Mouse (Mus musculus) ES-E14 (cell line): ENCODE measurements around the gene Gm10801. TPM values are rescaled to one million over a fixed set of nuclear protein-coding genes. Genes with fewer than 3 reads are reported as not detected.
"Not testable (repeated sequence)": the region's sequence is repeated elsewhere in the genome, so short reads cannot be mapped to it uniquely, and the experiment has no call there.

Experiments used
- DNase-seq: peaks from one replicate; pipeline ENCODE4 v3.0.0-alpha.2; 2013; ENCODE audit warnings: low read depth, low spot score
- H3K27ac ChIP-seq: 2 replicates; pipeline ENCODE4 v1.5.1; 2012; ENCODE audit warnings: low read depth, mild to moderate bottlenecking, low read length, moderate library complexity, mixed read lengths; ENCODE audit not compliant: poor library complexity, insufficient read depth, severe bottlenecking
- H3K36me3 ChIP-seq: 2 replicates; pipeline ENCODE4 v1.6.1; 2012; ENCODE audit warnings: mild to moderate bottlenecking, low read length, moderate library complexity, mixed read lengths; ENCODE audit not compliant: control insufficient read depth, poor library complexity, insufficient read depth, severe bottlenecking
- H3K4me1 ChIP-seq, 2 experiments: fragments of 150-350 bp in 1 of 2; sonication (generic) in 1 of 2; 2 replicates each; pipeline ENCODE4 v1.6.1; 2012; ENCODE audit warnings: low read length in 2 of 2, mild to moderate bottlenecking in 1 of 2, mixed read lengths in 1 of 2; ENCODE audit not compliant: control insufficient read depth in 2 of 2, insufficient read depth in 2 of 2, poor library complexity in 1 of 2
- H3K4me3 ChIP-seq, 2 experiments: fragments of 150-350 bp in 1 of 2; sonication (generic) in 1 of 2; 2 replicates each; pipeline ENCODE4 v1.5.1; 2012; ENCODE audit warnings: low read length in 2 of 2, low read depth in 1 of 2, mild to moderate bottlenecking in 1 of 2, mixed read lengths in 1 of 2; ENCODE audit not compliant: insufficient read depth in 1 of 2, poor library complexity in 1 of 2, severe bottlenecking in 1 of 2
- H3K9ac ChIP-seq: 2 replicates; pipeline ENCODE4 v1.6.1; 2012; ENCODE audit warnings: low read depth, mild to moderate bottlenecking, low read length, mixed read lengths; ENCODE audit not compliant: poor library complexity, insufficient read depth, severe bottlenecking
- H3K9me3 ChIP-seq: fragments of 150-350 bp; sonication (generic); 2 replicates; pipeline ENCODE4 v1.6.1; 2012; ENCODE audit warnings: low read depth, mild to moderate bottlenecking, low read length; ENCODE audit not compliant: control insufficient read depth, insufficient read depth
- CHD2 ChIP-seq: IDR thresholded peaks from 2 replicates; pipeline ENCODE4 v1.6.1; 2014; ENCODE audit warnings: mild to moderate bottlenecking, low read depth, low read length, inconsistent platforms
- HCFC1 ChIP-seq: IDR thresholded peaks from 2 replicates; pipeline ENCODE4 v1.6.1; 2012; ENCODE audit warnings: low read length, inconsistent platforms, borderline replicate concordance; ENCODE audit not compliant: insufficient read depth
- MAFK ChIP-seq: IDR thresholded peaks from 2 replicates; pipeline ENCODE4 v1.6.1; 2014; ENCODE audit warnings: mild to moderate bottlenecking, low read depth, low read length, inconsistent platforms; ENCODE audit not compliant: insufficient read depth
- ZC3H11A ChIP-seq: IDR thresholded peaks from 2 replicates; pipeline ENCODE4 v1.6.1; 2012; ENCODE audit warnings: low read depth, mild to moderate bottlenecking, inconsistent platforms, low read length, borderline replicate concordance
- ZNF384 ChIP-seq: IDR thresholded peaks from 2 replicates; pipeline ENCODE4 v1.6.1; 2012; ENCODE audit warnings: low read depth, low read length, inconsistent platforms
- in situ Hi-C, 2 experiments: fragments of 600-800 bp; cut with MboI; formaldehyde crosslinking; loops; one replicate each; pipeline ENCODE4 v1.15.1; 2025; ENCODE audit warnings: low sequenced_read_pairs in 2 of 2, inconsistent platforms in 1 of 2; ENCODE audit not compliant: unreplicated experiment in 2 of 2
- total RNA-seq: library from RNA; depleted of rRNA; stranded (reverse); fragments of 300-350 nt; gene quantifications from 2 replicates; pipeline ENCODE4 v1.2.3, GENCODE M21; 2012; rRNA removed

Gene Gm10801
- total RNA-seq: 10.6 and 15.9 TPM in 2 replicates

DNA sequence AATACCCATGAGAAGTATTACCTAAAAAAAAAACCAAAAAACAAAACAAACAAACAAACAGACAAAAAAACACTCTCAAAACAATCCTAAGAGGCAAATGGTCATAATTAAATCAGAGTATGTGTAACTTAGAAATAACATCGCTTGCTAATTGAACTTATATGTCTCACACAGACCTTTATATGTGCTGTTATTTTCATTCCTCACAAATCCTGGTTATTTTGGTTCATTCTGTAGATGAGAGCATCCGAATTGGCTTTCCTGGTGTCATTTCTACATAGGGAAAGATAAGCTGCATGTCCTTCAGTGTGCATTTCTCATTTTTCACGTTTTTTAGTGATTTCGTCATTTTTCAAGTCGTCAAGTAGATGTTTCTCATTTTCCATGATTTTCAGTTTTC is at the start of gene Gm10801:
Gene Gm10801, plus strand, starts transcription at position 301 of the 400 bp plus-strand sequence.
- H3K9ac ChIP-seq, in situ Hi-C loops, H3K36me3 ChIP-seq, DNase-seq, H3K4me3 ChIP-seq, H3K9me3 ChIP-seq, H3K27ac ChIP-seq, H3K4me1 ChIP-seq: not testable (repeated sequence)

- H3K9ac ChIP-seq, in situ Hi-C loops, H3K27ac ChIP-seq, DNase-seq, H3K4me3 ChIP-seq, H3K4me1 ChIP-seq, H3K9me3 ChIP-seq, H3K36me3 ChIP-seq: not testable (repeated sequence)
These were observed 5.2 kb downstream of the Gm10801 start, which contains the start of gene Gm10800 for GRCm38 (mm10) chr2:98667201-98667600. TSS of gene Gm10800 (minus strand) at chr2:98667301.

GRCm38 (mm10) chr2:98697533-98697932 is 35.5 kb downstream of the Gm10801 start:
- in situ Hi-C loops: no loop called here

More at GRCm38 (mm10) chr2:98697533-98697932, 35.5 kb downstream of the Gm10801 start:
- H3K36me3 ChIP-seq: no peaks in the 10 kb centered on the region
- H3K27ac ChIP-seq: no peak overlapping the region
- TF ChIP-seq MAFK: no peak
- TF ChIP-seq ZC3H11A: no peak
- no peak for TF ChIP-seq ZNF384
- TF ChIP-seq CHD2: no peak
- no peak for TF ChIP-seq HCFC1
- no peaks in the 10 kb centered on the region for H3K9me3 ChIP-seq
- DNase-seq: no peak
- no peak overlapping the region for H3K4me3 ChIP-seq
- H3K4me1 ChIP-seq: no peaks in the 10 kb centered on the region
- H3K9ac ChIP-seq: no peak overlapping the region

Other genes starting within 250 kb of the Gm10801 start
- 17.2 and 33.9 TPM in 2 replicates for gene Gm10800, start 5.1 kb downstream of the Gm10801 start, total RNA-seq